Mouse (Mus musculus) heart, embryonic 14.5 days (tissue): ENCODE measurements around the gene Cyb5r1. TPM values are rescaled to one million over a fixed set of nuclear protein-coding genes. Genes with fewer than 3 reads are reported as not detected.
A peak's percentile ranks its signal among the peaks of the same experiment; 100 is the strongest.

Experiments
- ATAC-seq: fragments of 200-750 bp; cut with Nextera tagmentation; 2 replicates; pipeline ENCODE4 v1.8.0; 2017; ENCODE audit warnings: low read depth, moderate TSS enrichment; ENCODE audit not compliant: insufficient number of reproducible peaks, insufficient read depth, low FRiP score
- H3K27ac ChIP-seq, 2 experiments: fragments of 200-500 bp in 1 of 2; fragments of 300-500 bp in 1 of 2; sonication (generic) in 1 of 2; replicated peaks in 1 of 2; 2 replicates each; pipeline ENCODE4 v1.5.1; 2012 to 2014; ENCODE audit warnings: low read depth in 2 of 2, low read length in 2 of 2, control low read depth in 1 of 2, mild to moderate bottlenecking in 1 of 2, mixed read lengths in 1 of 2; ENCODE audit not compliant: control insufficient read depth in 1 of 2, insufficient read depth in 1 of 2
- H3K27me3 ChIP-seq: fragments of 300-500 bp; sonication (generic); 2 replicates; pipeline ENCODE4 v1.6.1; 2014; ENCODE audit warnings: mild to moderate bottlenecking, low read length, control low read depth; ENCODE audit not compliant: control insufficient read depth, insufficient read depth
- H3K36me3 ChIP-seq: fragments of 300-500 bp; sonication (generic); 2 replicates; pipeline ENCODE4 v1.6.1; 2014; ENCODE audit warnings: mild to moderate bottlenecking, control low read depth, low read length, mixed read lengths; ENCODE audit not compliant: control insufficient read depth, insufficient read depth
- H3K4me1 ChIP-seq, 2 experiments: fragments of 200-500 bp in 1 of 2; fragments of 300-500 bp in 1 of 2; sonication (generic) in 1 of 2; 2 replicates each; pipeline ENCODE4 v1.6.1; 2012 to 2014; ENCODE audit warnings: low read length in 2 of 2, control low read depth in 1 of 2, mixed read lengths in 1 of 2; ENCODE audit not compliant: control insufficient read depth in 2 of 2, insufficient read depth in 2 of 2
- H3K4me2 ChIP-seq: fragments of 300-500 bp; sonication (generic); 2 replicates; pipeline ENCODE4 v1.6.1; 2014; ENCODE audit warnings: mild to moderate bottlenecking, low read length
- H3K4me3 ChIP-seq, 2 experiments: fragments of 200-500 bp in 1 of 2; fragments of 300-500 bp in 1 of 2; sonication (generic) in 1 of 2; 2 replicates each; pipeline ENCODE4 v1.5.1; 2012 to 2014; ENCODE audit warnings: low read length in 2 of 2, mild to moderate bottlenecking in 2 of 2, control low read depth in 1 of 2, low read depth in 1 of 2, moderate library complexity in 1 of 2; ENCODE audit not compliant: control insufficient read depth in 1 of 2, insufficient read depth in 1 of 2
- H3K9ac ChIP-seq: fragments of 300-500 bp; sonication (generic); 2 replicates; pipeline ENCODE4 v1.6.1; 2014; ENCODE audit warnings: mild to moderate bottlenecking, low read length
- H3K9me3 ChIP-seq: fragments of 300-500 bp; sonication (generic); 2 replicates; pipeline ENCODE4 v1.6.1; 2016; ENCODE audit warnings: low read length, control low read depth; ENCODE audit not compliant: control insufficient read depth
- WGBS: fragments of 180-500 bp; shearing (Covaris S2); extraction: QIAGEN DNeasy Blood & Tissue Kit; methylation state at CpG from one replicate; pipeline ENCODE4 v1.1.7; 2014; 5-methylcytosine and 5-hydroxymethylcytosine counted together
- polyA plus RNA-seq: library from polyadenylated mRNA; unstranded; fragments of >200 nt; fragmentation: Nextera tagmentation; extraction: Ambion mirVana; gene quantifications from 2 replicates; pipeline ENCODE4 v1.2.1, GENCODE M21; 2014

Gene Cyb5r1
- 40.2 and 40.6 TPM in 2 replicates for polyA plus RNA-seq

DNA sequence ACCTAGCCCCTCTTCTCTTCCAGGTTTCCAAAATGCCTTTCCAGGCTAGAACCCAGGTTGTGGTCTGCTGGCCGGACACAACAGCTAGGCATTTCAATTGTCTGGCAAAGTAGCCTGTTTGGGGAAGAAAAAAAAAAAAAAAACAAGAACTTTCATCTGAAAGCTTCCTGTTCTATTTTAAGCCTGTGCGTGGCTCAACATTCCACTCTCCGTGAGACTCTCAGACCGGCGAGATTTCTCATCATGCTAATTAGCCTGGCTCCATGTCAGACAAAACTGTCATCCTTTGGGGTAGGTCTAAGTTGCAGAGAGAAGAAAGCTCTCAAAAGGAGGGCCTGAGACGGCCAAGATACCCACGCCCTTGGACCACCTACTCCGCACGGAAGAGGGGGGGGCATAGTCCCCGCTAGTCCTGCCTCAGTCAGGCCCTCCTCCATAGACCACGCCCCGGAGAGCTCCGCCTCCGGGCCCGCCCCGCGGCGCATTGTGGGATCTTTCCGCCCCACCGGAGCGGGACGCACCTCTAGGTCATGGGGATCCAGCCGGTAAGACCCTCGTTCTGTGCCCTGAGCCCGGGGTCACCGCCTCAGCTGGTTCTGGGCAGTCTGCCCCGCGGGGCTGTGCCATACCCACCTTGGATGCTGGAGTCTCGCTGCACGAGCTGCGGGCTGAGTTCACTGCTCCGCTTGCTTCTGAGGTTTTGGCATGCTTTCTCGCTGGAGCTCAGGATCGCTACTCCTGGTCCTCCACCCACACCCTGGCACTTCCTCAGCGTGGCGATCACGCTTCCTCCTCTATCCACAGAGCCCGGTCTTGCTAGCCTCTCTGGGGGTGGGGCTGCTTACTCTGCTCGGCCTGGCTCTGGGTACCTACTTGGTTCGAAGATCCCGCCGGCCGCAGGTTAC lies at the start of gene Cyb5r1:
Cyb5r1 (plus strand) TSS at position 51 of the 905 bp plus-strand sequence.
- Histone ChIP-seq H3K36me3 (peaks cover 33% of the 10 kb centered on the region), H3K9ac (peak within 1 kb of the TSS; percentile 86), H3K4me3 (peak within 1 kb of the TSS; percentile 65 to 70), H3K4me2 (peak within 1 kb of the TSS; percentile 69), H3K9me3 (no peaks in the 10 kb centered on the region), H3K27me3 (no peaks in the 10 kb centered on the region), H3K4me1 (peaks cover 2 to 5% of the 10 kb centered on the region in 2 experiments), H3K27ac (peak within 1 kb of the TSS; percentile 11 to 71)
- under 1% methylated on average over 43 of the region's 43 CpGs for WGBS
- peak; percentile 97 for ATAC-seq

- no peak overlapping the region for H3K4me2 ChIP-seq
- H3K4me3 ChIP-seq, result no peak overlapping the region
- no peak overlapping the region for H3K27ac ChIP-seq
- 90% methylated on average over 4 of the region's 4 CpGs for WGBS
- H3K4me1 ChIP-seq, result peaks cover 3 to 12% of the 10 kb centered on the region in 2 experiments; a peak in 3 of 4 replicates
- no peaks in the 10 kb centered on the region for H3K27me3 ChIP-seq
- ATAC-seq, result no peak
- H3K9ac ChIP-seq, result no peak overlapping the region
- peaks cover 80% of the 10 kb centered on the region for H3K36me3 ChIP-seq
- H3K9me3 ChIP-seq, result no peaks in the 10 kb centered on the region
Measured at GRCm38 (mm10) chr1:134357461-134357860, 47.9 kb upstream of the Cyb5r1 start.

DNA sequence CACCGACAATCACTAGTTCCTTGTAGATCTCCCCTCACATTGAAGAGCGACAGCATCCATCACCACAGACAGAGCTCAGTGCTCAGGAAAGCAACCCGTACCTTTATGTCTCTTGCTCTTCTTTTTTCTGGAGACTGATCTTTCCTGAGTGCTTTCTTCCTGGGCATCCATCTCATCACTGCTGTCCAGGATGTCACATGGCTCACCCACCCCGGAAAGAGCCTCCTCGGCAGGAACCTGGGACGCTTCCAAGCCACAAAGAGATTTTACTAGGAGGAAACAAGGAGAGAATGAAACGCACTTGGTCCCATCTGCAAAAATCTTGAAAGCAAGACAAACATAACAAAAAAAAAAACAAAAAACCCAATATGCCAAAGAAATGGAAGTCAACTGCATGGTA lies 44.7 kb upstream of the Cyb5r1 start:
- peaks cover 3 to 13% of the 10 kb centered on the region in 2 experiments; a peak in 3 of 4 replicates for H3K4me1 ChIP-seq
- peak overlapping the region; percentile 88 for H3K9ac ChIP-seq
- no peaks in the 10 kb centered on the region for H3K27me3 ChIP-seq
- H3K4me2 ChIP-seq, result peak overlapping the region; percentile 90
- no peak for ATAC-seq
- no peak overlapping the region for H3K27ac ChIP-seq
- H3K36me3 ChIP-seq, result peaks cover 48% of the 10 kb centered on the region
- H3K9me3 ChIP-seq, result no peaks in the 10 kb centered on the region
- WGBS, result 63% methylated on average over 7 of the region's 7 CpGs
- peak overlapping the region; percentile 73 to 95; a peak in 3 of 4 replicates for H3K4me3 ChIP-seq

GRCm38 (mm10) chr1:134361195-134361856 lies 44.0 kb upstream of the Cyb5r1 start:
- Histone ChIP-seq H3K36me3 (peaks cover 41% of the 10 kb centered on the region), H3K4me3 (peak overlapping the region; percentile 73 to 95), H3K4me2 (peak overlapping the region; percentile 90), H3K9ac (peak overlapping the region; percentile 88), H3K27ac (peak overlapping the region in 1 of 2 experiments; percentile 78; a peak in 2 of 4 replicates), H3K4me1 (peaks cover 3 to 13% of the 10 kb centered on the region in 2 experiments; a peak in 3 of 4 replicates), H3K9me3 (no peaks in the 10 kb centered on the region), H3K27me3 (no peaks in the 10 kb centered on the region)
- WGBS, result under 1% methylated on average over 44 of the region's 44 CpGs
- ATAC-seq, result peak; percentile 88; the same call in 1 of the 2 replicates

DNA sequence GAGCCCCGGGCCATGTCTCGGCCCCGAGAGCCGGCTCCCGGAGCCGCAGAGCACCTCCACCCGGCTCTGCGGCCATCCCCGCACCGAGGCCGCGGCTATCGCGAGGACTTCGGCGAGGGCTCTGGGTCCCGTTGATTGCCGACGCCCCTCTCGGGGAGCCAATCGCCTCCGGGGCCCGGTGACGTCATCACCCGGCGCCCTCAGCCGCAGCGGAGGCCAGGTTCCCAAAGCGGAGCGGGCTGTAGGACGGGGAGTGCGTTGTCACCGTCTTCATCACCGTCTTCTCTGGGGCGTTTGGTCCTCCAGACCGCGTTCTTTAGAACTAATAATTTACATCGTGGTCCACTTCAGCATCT lies 43.5 kb upstream of the Cyb5r1 start, which contains the start of gene Tmem183a:
Tmem183a (minus strand) TSS at position 123 of the 356 bp plus-strand sequence.
- Histone ChIP-seq H3K9me3 (no peaks in the 10 kb centered on the region), H3K4me1 (peaks cover 3 to 13% of the 10 kb centered on the region in 2 experiments; a peak in 3 of 4 replicates), H3K36me3 (peaks cover 36% of the 10 kb centered on the region), H3K27me3 (no peaks in the 10 kb centered on the region), H3K4me2 (peak within 1 kb of the TSS; percentile 90), H3K27ac (peak within 1 kb of the TSS; percentile 5 to 78; a peak in 3 of 4 replicates), H3K4me3 (peak within 1 kb of the TSS; percentile 73 to 95), H3K9ac (peak within 1 kb of the TSS; percentile 88)
- peak; percentile 97 for ATAC-seq
- WGBS, result under 1% methylated on average over 38 of the region's 38 CpGs

- Histone ChIP-seq H3K4me2 (no peak overlapping the region), H3K4me1 (peaks cover 3 to 13% of the 10 kb centered on the region in 2 experiments; a peak in 3 of 4 replicates), H3K36me3 (peaks cover 24% of the 10 kb centered on the region), H3K9ac (no peak overlapping the region), H3K9me3 (no peaks in the 10 kb centered on the region), H3K4me3 (no peak overlapping the region), H3K27ac (no peak overlapping the region), H3K27me3 (no peaks in the 10 kb centered on the region)
- no peak for ATAC-seq
- 77% methylated on average over 4 of the region's 4 CpGs for WGBS
Measured at GRCm38 (mm10) chr1:134363194-134363593, 42.2 kb upstream of the Cyb5r1 start.

- 60% methylated on average over 5 of the region's 5 CpGs for WGBS
Measured at GRCm38 (mm10) chr1:134365491-134365890, 39.9 kb upstream of the Cyb5r1 start.

More at GRCm38 (mm10) chr1:134365491-134365890, 39.9 kb upstream of the Cyb5r1 start:
- H3K4me1 ChIP-seq, result peaks cover 3 to 12% of the 10 kb centered on the region in 2 experiments; a peak in 3 of 4 replicates
- H3K9me3 ChIP-seq, result peaks cover 6% of the 10 kb centered on the region; the same call in 1 of the 2 replicates
- peaks cover 3% of the 10 kb centered on the region for H3K36me3 ChIP-seq
- ATAC-seq, result no peak
- H3K4me3 ChIP-seq, result no peak overlapping the region
- no peak overlapping the region for H3K27ac ChIP-seq
- H3K27me3 ChIP-seq, result no peaks in the 10 kb centered on the region
- H3K9ac ChIP-seq, result no peak overlapping the region
- H3K4me2 ChIP-seq, result no peak overlapping the region
